Mouse (Mus musculus): ENCODE results near the gene Neurog3. TPM values are rescaled to one million over a fixed set of nuclear protein-coding genes. Genes with fewer than 3 reads are reported as not detected.

Neurog3 gene
- polyA plus RNA-seq, 1 experiment from 2014 or later: 0.65 TPM

DNA sequence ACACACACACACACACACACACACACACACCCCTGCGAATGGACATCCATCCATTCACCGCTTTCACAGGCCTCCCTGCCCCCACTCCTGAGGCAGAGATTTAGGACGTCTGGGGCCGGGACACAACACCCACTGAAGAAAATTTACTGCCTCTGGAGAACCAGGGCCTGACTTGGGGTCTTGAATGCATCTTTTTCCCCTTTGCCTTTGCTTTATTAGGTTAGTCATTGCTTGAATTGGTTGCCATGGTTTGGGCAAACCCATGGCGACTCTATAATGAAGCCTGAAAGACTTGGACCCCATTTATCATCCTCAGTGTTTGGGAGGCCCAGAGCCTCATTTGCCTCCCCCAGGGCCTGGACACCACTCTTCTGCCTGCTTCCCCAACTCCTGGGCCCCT, 13.1 kb downstream of the Neurog3 start:
- Histone ChIP-seq H3K4me3 (replicated peaks) (no peak overlapping the region), H3K4me1 (replicated peaks) (peaks cover 8% of the 10 kb centered on the region), H3K4me2 (replicated peaks) (no peak overlapping the region), H3K9ac (replicated peaks) (no peak overlapping the region), H3K36me3 (no peaks in the 10 kb centered on the region), H3K9me3 (no peaks in the 10 kb centered on the region), H3K27ac (no peak overlapping the region), H3K27me3 (peaks cover 25% of the 10 kb centered on the region)
- 54% methylated on average over 5 of the region's 5 CpGs for WGBS
- no peak for ATAC-seq

DNA sequence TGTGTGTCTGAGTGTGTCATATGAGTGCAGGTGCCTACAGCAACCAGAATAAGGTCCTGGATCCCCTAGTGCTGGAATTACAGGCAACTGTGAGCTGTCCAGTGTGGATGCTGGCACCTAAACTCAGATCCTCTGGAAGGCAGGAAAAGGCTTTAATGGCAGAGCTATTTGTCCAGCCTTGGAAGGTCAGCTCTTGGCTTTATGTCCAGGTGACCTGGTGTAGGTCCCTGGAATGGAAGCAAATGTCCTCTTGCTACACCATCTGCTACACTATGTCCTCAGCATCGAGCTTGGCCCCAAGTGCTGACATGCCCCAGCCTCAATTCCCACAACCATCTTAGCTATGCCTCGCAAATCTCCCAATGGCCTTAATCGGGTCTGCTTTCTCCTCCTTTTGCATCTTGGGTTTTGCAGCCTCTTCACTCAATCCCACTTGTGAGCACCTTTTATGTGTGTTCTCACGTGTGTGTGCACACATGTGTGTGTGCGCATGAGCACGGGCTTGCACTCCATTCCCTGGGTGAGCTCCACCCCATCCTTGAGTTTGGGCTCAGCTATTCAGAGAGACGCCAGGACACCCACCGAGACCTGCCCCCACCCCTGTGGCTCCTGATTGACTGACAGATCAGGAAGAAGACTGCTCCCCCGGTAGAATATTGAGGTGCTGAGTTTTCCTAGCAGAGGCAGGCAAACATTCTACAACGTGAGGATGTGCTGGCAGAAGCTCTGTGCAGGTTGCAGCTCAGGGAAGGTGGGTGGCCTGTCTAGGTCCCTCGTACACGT, 14.8 kb downstream of the Neurog3 start:
- no peak overlapping the region for H3K27ac ChIP-seq
- H3K4me3 ChIP-seq (replicated peaks): no peak overlapping the region
- H3K9me3 ChIP-seq: no peaks in the 10 kb centered on the region
- ATAC-seq: no peak
- no peak overlapping the region for H3K4me2 ChIP-seq (replicated peaks)
- peaks cover 8% of the 10 kb centered on the region for H3K4me1 ChIP-seq (replicated peaks)
- H3K36me3 ChIP-seq: no peaks in the 10 kb centered on the region
- peaks cover 26% of the 10 kb centered on the region for H3K27me3 ChIP-seq
- WGBS: 47% methylated on average over 12 of the region's 12 CpGs
- no peak overlapping the region for H3K9ac ChIP-seq (replicated peaks)

DNA sequence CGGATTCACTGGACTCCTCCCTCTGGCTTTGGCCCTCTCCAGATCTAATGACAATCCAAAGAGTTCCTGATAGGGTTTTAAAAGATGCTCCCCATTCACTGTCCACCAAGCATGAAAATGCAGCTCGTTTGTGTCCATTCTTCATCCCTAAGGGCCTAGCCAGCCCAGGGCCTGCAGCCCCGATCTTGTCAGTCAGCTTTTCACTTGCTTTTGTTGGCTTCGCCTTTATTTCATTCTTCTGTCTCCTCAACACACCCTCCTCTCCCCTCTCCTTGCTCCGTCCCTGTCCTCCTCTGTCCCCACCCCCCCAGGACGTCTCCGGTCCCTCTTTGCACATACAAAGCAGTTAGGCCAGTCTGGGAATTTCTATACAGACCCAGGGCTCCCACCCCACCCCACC, 17.0 kb downstream of the Neurog3 start:
- Histone ChIP-seq H3K9me3 (no peaks in the 10 kb centered on the region), H3K4me3 (replicated peaks) (no peak overlapping the region), H3K9ac (replicated peaks) (no peak overlapping the region), H3K4me1 (replicated peaks) (peaks cover 8% of the 10 kb centered on the region), H3K27me3 (peaks cover 30% of the 10 kb centered on the region), H3K4me2 (replicated peaks) (no peak overlapping the region), H3K27ac (no peak overlapping the region), H3K36me3 (no peaks in the 10 kb centered on the region)
- no peak for ATAC-seq
- WGBS: 8% methylated on average over 7 of the region's 7 CpGs

DNA sequence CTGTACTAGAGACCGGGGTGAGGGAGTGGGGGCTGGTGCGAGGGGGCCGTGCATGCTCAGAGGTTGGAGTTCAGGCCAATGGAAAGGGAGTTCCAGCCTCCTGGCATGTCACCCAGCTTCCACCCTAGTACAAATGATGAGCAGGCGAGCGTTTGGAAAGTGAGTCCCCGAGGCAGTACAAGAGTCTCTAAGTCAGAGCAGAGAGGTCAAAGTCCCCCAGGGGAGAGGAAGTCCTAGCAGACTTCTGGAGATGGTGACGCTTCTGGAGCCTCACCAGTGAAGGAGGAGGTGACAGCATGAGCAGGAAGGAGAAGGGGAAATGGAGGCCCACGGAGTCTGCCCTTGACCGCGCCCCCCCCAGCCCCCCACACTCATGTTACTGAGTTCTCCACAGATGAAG, 29.5 kb downstream of the Neurog3 start:
- no peaks in the 10 kb centered on the region for H3K4me1 ChIP-seq (replicated peaks)
- peaks cover 7% of the 10 kb centered on the region for H3K27me3 ChIP-seq
- no peak for ATAC-seq
- 57% methylated on average over 10 of the region's 10 CpGs for WGBS
- H3K27ac ChIP-seq: no peak overlapping the region
- no peaks in the 10 kb centered on the region for H3K9me3 ChIP-seq
- H3K4me2 ChIP-seq (replicated peaks): no peak overlapping the region
- H3K9ac ChIP-seq (replicated peaks): no peak overlapping the region
- no peaks in the 10 kb centered on the region for H3K36me3 ChIP-seq
- no peak overlapping the region for H3K4me3 ChIP-seq (replicated peaks)

DNA sequence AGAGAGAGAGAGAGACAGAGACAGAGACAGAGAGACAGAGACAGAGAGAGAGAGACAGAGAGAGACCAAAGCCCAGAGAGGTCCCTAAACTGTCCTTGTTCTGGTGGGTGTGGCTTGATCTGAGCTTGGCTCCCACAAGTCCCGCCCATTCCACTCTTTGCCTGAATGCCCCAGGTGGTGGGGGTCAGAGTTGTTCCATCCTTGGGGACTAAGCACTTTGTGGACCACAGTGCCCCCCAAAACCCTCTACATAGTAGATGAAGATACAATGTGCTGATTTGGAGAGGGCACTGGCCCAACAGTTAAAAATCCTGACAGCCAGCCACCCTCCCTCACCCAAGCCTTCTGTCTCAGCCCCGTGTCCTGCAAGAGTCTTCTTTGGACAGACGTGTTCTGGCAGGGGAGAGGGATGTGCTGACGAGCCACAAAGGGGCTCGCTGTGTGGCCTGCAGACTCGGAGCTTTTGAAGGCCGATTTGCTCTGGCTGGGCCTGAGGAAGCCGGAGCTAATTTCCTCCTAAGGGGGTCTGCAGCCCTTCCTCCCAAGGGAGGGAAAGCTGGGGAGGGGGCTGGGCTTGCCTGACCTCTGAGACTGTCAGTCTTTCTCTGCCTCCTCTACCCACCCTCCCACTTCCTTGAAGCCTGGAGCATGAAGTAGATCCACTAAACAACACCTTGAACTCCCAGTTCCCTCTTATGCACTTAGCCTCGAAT, 40.1 kb downstream of the Neurog3 start:
- Histone ChIP-seq H3K9ac (replicated peaks) (no peak overlapping the region), H3K27me3 (peaks cover 67% of the 10 kb centered on the region), H3K27ac (no peak overlapping the region), H3K9me3 (no peaks in the 10 kb centered on the region; the same call in 1 of the 2 replicates), H3K36me3 (no peaks in the 10 kb centered on the region), H3K4me3 (replicated peaks) (no peak overlapping the region), H3K4me2 (replicated peaks) (0 out of 2 replicates have a peak overlapping the region, but pooled peaks have one; percentile 2), H3K4me1 (replicated peaks) (peaks cover 25% of the 10 kb centered on the region)
- WGBS: 4% methylated on average over 9 of the region's 9 CpGs
- ATAC-seq: peak; percentile 75

DNA sequence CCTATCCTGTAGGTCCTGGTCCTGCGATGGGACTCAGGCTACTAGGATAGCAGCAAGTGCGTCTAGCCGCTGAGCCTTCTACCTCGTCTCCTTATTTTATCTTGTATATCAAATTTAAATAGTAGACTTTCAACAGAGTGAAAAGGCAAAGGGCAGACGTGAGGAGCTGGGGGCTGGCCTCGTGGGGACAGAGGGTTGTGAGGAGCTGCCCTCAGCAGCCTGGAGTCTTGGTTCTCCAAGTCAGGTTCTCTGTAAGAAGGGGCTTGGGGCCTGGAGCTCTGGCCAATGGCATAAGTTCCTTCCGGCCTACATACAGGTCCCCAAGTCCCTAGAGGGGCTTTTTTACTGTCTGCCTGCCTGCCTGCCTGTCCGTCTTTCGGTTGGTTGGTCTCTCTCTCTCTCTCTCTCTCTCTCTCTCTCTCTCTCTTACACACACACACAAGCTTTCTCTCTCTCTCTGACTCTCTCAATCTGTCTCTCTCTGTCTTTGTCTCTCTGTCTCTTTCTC, 41.1 kb downstream of the Neurog3 start:
- no peak overlapping the region for H3K4me2 ChIP-seq (replicated peaks)
- H3K4me1 ChIP-seq (replicated peaks): peaks cover 25% of the 10 kb centered on the region
- 13% methylated on average over 9 of the region's 9 CpGs for WGBS
- peaks cover 74% of the 10 kb centered on the region for H3K27me3 ChIP-seq
- no peak overlapping the region for H3K9ac ChIP-seq (replicated peaks)
- no peak overlapping the region for H3K27ac ChIP-seq
- no peak overlapping the region for H3K4me3 ChIP-seq (replicated peaks)
- no peaks in the 10 kb centered on the region for H3K36me3 ChIP-seq
- peak; percentile 29; the same call in 1 of the 2 replicates for ATAC-seq
- H3K9me3 ChIP-seq: no peaks in the 10 kb centered on the region; the same call in 1 of the 2 replicates

DNA sequence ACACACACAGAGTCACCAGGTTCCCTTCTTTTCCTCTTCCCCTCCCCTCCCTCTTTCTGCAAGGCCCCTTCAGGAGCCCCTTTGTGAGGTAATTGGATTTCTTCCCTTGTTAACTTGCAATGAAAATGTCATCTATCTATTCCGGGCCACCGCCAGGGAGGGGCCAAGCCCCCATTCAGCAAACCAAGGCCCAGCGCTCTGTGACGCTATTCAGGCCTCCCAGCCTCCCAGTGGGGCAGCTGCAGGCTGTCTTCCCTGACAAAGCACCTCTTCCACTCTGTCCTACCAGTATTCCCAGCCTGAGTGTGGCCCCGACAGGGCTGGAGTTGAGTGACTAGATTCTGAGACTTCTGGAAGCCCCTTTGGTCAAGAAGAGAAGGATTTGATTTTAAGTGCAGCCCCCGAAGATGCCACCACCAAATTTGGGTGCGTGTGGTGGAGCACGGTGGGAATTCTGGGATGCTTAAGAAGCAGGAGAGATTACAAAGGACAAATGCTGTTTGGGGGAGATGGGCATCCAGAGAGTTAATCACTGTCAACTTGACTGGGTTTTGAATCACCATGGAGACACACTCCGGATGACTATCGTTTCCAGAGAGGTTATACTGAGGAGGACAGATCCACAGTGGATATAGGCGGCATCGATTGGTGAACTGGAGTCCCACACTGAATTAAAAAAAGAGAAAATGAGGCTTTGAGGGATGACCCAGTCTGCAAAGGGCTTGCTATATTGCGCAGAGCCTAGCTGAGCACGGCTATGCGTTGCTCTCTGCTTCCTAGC, 41.8 kb downstream of the Neurog3 start:
- Histone ChIP-seq H3K9me3 (no peaks in the 10 kb centered on the region; the same call in 1 of the 2 replicates), H3K27me3 (peaks cover 69% of the 10 kb centered on the region), H3K9ac (replicated peaks) (no peak overlapping the region), H3K4me3 (replicated peaks) (no peak overlapping the region), H3K4me2 (replicated peaks) (no peak overlapping the region; the same call in 1 of the 2 replicates), H3K4me1 (replicated peaks) (peaks cover 25% of the 10 kb centered on the region), H3K27ac (no peak overlapping the region), H3K36me3 (no peaks in the 10 kb centered on the region)
- 16% methylated on average over 15 of the region's 15 CpGs for WGBS
- ATAC-seq: peak; percentile 83

DNA sequence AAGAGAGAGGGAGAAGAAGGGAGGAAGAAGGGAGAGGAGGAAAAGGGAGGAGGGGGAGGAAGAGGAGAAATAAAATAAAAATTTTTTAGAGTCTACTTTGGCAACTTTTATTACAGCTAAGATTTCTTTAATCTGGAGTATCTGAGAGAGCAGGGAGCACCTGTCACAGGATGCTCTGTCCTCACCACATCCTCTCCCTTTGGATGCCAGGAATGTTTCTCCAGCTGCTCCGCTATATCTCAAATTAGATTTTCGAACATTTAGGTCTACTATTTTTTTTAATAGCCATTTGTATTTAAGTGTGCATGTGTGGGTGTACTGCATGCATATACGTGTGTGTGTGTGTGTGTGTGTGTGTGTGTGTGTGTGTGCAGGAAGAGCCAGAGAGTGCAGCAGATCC, 47.1 kb downstream of the Neurog3 start:
- Histone ChIP-seq H3K4me1 (replicated peaks) (peaks cover 3% of the 10 kb centered on the region), H3K27me3 (peaks cover 64% of the 10 kb centered on the region), H3K4me3 (replicated peaks) (no peak overlapping the region), H3K9ac (replicated peaks) (no peak overlapping the region), H3K27ac (no peak overlapping the region), H3K4me2 (replicated peaks) (no peak overlapping the region), H3K36me3 (no peaks in the 10 kb centered on the region), H3K9me3 (no peaks in the 10 kb centered on the region; the same call in 1 of the 2 replicates)
- no peak for ATAC-seq
- 95% methylated on average over 3 of the region's 3 CpGs for whole genome bisulfite sequencing

DNA sequence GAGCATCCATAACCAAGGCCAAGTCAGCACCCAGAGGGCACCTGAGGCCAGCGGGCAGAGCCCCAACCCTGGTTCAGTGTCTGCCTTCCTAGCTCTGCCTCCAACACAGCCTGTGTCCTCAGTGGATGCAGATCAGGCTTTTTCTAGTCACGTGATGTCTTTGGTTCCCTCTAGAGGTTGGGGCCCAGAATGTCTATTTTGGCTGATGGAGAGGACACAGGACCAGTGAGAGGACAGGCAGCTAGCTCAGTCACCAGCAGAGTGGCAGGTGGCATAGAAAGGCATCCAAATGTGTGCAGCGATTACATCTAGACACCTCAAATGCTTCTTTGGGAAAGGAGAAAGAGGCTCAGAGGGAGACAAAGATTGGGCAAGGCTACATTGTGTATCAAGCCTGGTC, 48.8 kb downstream of the Neurog3 start:
- no peak overlapping the region for H3K27ac ChIP-seq
- WGBS: 41% methylated on average over 3 of the region's 3 CpGs
- H3K4me2 ChIP-seq (replicated peaks): no peak overlapping the region
- H3K4me3 ChIP-seq (replicated peaks): no peak overlapping the region
- no peaks in the 10 kb centered on the region; the same call in 1 of the 2 replicates for H3K9me3 ChIP-seq
- peaks cover 55% of the 10 kb centered on the region for H3K27me3 ChIP-seq
- H3K36me3 ChIP-seq: no peaks in the 10 kb centered on the region
- no peak overlapping the region for H3K9ac ChIP-seq (replicated peaks)
- H3K4me1 ChIP-seq (replicated peaks): no peaks in the 10 kb centered on the region
- no peak for ATAC-seq

DNA sequence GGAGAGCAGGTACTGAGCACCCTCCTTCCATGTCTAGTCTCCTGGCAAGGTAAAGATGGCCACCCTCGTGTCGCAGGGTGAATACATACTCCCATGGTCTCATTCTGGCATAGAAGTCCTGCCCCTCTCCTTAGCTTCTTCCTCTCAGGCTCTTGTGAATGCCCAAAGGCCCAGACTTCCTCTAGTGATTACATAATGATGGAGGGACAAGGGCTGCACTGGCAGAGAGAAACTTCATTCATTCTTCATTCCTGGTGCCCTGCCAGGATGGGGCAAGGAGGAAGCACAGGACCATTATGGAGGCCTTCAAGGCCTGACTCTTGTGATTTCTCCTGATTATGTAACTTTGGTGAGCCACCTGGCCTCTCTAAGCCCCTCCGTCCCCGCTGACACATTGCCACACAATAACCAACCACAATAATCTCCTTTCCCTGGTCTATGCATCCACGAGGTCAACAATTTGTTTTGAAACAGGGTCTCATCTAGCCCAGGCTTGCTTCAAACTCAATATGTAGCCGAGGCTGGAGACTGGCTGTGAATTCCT, 49.7 kb downstream of the Neurog3 start:
- Histone ChIP-seq H3K27ac (no peak overlapping the region), H3K4me2 (replicated peaks) (no peak overlapping the region), H3K4me3 (replicated peaks) (no peak overlapping the region), H3K4me1 (replicated peaks) (no peaks in the 10 kb centered on the region), H3K9me3 (no peaks in the 10 kb centered on the region; the same call in 1 of the 2 replicates), H3K27me3 (peaks cover 47% of the 10 kb centered on the region), H3K9ac (replicated peaks) (no peak overlapping the region), H3K36me3 (no peaks in the 10 kb centered on the region)
- 72% methylated on average over 6 of the region's 6 CpGs for WGBS
- peak; percentile 41 for ATAC-seq

DNA sequence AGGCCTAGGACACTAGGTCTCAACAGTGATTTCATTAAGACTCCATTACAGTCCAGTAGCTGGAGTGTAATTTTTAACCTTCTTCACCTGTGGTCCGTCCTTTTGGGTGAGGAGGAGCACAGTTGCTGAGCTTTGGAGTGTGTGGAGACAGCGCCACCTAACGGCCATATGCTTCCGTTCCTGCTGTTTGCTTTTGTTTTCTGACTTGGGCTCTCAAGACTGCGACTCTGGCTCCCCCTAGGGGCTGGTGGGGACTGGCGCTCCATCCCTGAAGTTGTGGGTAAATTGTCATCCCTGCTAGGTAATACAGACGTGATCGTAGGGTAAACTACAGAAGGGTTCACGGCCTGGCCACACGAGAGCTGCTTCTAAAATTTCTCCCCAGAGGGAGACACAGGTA, 50.2 kb downstream of the Neurog3 start:
- Histone ChIP-seq H3K9ac (replicated peaks) (no peak overlapping the region), H3K36me3 (no peaks in the 10 kb centered on the region), H3K4me3 (replicated peaks) (no peak overlapping the region), H3K9me3 (no peaks in the 10 kb centered on the region; the same call in 1 of the 2 replicates), H3K4me1 (replicated peaks) (no peaks in the 10 kb centered on the region), H3K27me3 (peaks cover 42% of the 10 kb centered on the region), H3K4me2 (replicated peaks) (no peak overlapping the region), H3K27ac (no peak overlapping the region)
- ATAC-seq: peak; percentile 71
- 3% methylated on average over 10 of the region's 10 CpGs for WGBS
